Mouse (Mus musculus) kidney, adult 2 months (tissue): ENCODE measurements around the gene Rnf144a.

ENCODE experiments used
- CTCF ChIP-seq: fragments of 200-500 bp; conservative IDR thresholded peaks from 2 replicates; pipeline ENCODE4 v1.5.1; 2011; ENCODE audit warnings: low read depth, mild to moderate bottlenecking, control low read depth, low read length, moderate library complexity, mixed read lengths; ENCODE audit not compliant: insufficient read depth, insufficient read length
- POLR2A ChIP-seq: fragments of 200-500 bp; IDR thresholded peaks from one replicate; pipeline ENCODE4 v1.6.1; 2011; ENCODE audit warnings: low read depth, low read length, control low read depth

DNA sequence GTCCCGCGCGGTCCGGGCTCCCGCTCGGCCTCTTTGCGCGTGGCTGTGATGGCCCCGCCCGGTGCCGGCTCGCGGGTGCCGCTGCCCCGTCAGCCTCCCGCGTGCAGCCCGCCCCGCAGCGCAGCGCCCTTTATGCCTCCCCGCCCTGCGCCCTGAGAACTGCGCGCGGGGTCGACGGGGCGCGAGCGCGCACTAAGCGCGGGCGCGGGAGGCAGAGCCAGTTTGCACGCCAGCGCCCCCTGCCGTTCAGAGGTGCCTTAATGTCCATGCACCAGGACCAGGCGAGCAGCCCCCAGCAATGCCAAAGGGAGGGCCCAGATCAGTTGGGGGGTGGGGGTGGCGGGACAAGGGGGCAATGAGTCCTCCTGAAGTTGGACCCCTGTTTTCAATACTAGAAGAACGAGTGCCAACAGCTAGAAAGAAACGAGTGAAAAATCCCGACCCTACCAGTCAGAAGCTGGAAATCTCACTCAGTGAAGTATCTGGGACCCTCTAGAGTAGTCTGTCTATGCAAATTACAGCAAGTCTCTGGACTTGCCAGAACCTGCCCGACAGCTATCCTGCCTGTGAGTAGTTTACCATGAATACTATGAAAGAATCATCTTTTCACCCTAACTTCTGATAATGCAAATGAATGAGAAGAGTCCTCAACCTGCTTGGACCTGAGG, at the start of gene Rnf144a:
- TF ChIP-seq POLR2A (no peak), CTCF (peak; percentile 77)
